Mouse (Mus musculus) kidney, embryonic 16.5 days (tissue): ENCODE results near the gene Ydjc. TPM values are rescaled to one million over a fixed set of nuclear protein-coding genes. Genes with fewer than 3 reads are reported as not detected.

Source experiments
- ATAC-seq: fragments of 200-750 bp; cut with Nextera tagmentation; 2 replicates; pipeline ENCODE4 v1.8.0; 2017; ENCODE audit warnings: moderate TSS enrichment; ENCODE audit not compliant: low FRiP score, low TSS enrichment
- H3K27ac ChIP-seq: fragments of 300-500 bp; sonication (generic); 2 replicates; pipeline ENCODE4 v1.5.1; 2014; ENCODE audit warnings: low read length
- H3K27me3 ChIP-seq: fragments of 300-500 bp; sonication (generic); 2 replicates; pipeline ENCODE4 v1.6.1; 2014; ENCODE audit warnings: low read length, control low read depth, mixed read lengths; ENCODE audit not compliant: insufficient read depth
- H3K36me3 ChIP-seq: fragments of 300-500 bp; sonication (generic); 2 replicates; pipeline ENCODE4 v1.6.1; 2014; ENCODE audit warnings: low read length, control low read depth, mixed read lengths; ENCODE audit not compliant: insufficient read depth
- H3K4me1 ChIP-seq: fragments of 300-500 bp; sonication (generic); 2 replicates; pipeline ENCODE4 v1.6.1; 2014; ENCODE audit warnings: low read length, control low read depth, mixed read lengths; ENCODE audit not compliant: insufficient read depth
- H3K4me2 ChIP-seq: fragments of 300-500 bp; sonication (generic); replicated peaks from 2 replicates; pipeline ENCODE4 v1.6.1; 2014; ENCODE audit warnings: low read depth, low read length
- H3K4me3 ChIP-seq: fragments of 300-500 bp; sonication (generic); 2 replicates; pipeline ENCODE4 v1.5.1; 2014; ENCODE audit warnings: mild to moderate bottlenecking, low read length
- H3K9ac ChIP-seq: fragments of 300-500 bp; sonication (generic); replicated peaks from 2 replicates; pipeline ENCODE4 v1.6.1; 2014; ENCODE audit warnings: low read length
- H3K9me3 ChIP-seq: fragments of 300-500 bp; sonication (generic); 2 replicates; pipeline ENCODE4 v1.6.1; 2016; ENCODE audit warnings: low read length, control low read depth
- WGBS: fragments of 180-500 bp; shearing (Covaris S2); extraction: QIAGEN DNeasy Blood & Tissue Kit; methylation state at CpG from one replicate; pipeline ENCODE4 v1.1.7; 2014; 5-methylcytosine and 5-hydroxymethylcytosine counted together
- polyA plus RNA-seq: library from polyadenylated mRNA; unstranded; fragments of >200 nt; fragmentation: Nextera tagmentation; extraction: Ambion mirVana; gene quantifications from 2 replicates; pipeline ENCODE4 v1.2.1, GENCODE M21; 2015

Ydjc gene
- polyA plus RNA-seq, 1 experiment from 2014 or later: 7.2 TPM

DNA sequence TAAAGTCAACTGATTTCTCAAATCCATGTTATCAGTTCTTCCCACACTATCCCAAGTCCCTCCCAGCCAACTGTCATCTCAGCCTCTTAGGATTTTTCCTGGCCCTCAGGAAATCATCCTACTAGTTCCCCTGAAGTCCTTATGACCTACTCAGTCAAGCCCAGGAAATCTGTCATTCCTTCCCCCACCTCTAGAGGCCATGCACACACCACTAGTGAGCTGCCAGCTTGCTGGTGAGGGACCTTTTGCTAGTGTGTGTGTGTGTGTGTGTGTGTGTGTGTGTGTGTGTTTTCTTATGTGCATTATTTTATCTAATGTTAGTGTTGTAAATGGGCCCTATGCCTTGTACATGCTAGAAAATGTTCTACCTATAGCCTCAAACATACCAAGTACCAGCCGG, 17.1 kb upstream of the Ydjc start:
- Histone ChIP-seq H3K27ac (no peak overlapping the region), H3K36me3 (peaks cover 3% of the 10 kb centered on the region; the same call in 1 of the 2 replicates), H3K9ac (no peak overlapping the region), H3K4me2 (no peak overlapping the region), H3K27me3 (no peaks in the 10 kb centered on the region), H3K4me1 (peaks cover 23% of the 10 kb centered on the region), H3K4me3 (no peak overlapping the region), H3K9me3 (no peaks in the 10 kb centered on the region)
- ATAC-seq: no peak
- WGBS: 96% methylated on average over 1 of the region's 1 CpGs

GRCm38 (mm10) chr16:17131191-17132088, 13.0 kb upstream of the Ydjc start:
- H3K4me2 ChIP-seq: peak overlapping the region; percentile 99
- H3K9me3 ChIP-seq: no peaks in the 10 kb centered on the region
- H3K9ac ChIP-seq: peak overlapping the region; percentile 73
- no peaks in the 10 kb centered on the region for H3K27me3 ChIP-seq
- H3K4me3 ChIP-seq: peak overlapping the region; percentile 87
- peak overlapping the region; percentile 55; the same call in 1 of the 2 replicates for H3K27ac ChIP-seq
- peaks cover 13% of the 10 kb centered on the region for H3K4me1 ChIP-seq
- no peak for ATAC-seq
- no peaks in the 10 kb centered on the region for H3K36me3 ChIP-seq
- 3% methylated on average over 43 of the region's 43 CpGs for WGBS

- Histone ChIP-seq H3K27me3 (no peaks in the 10 kb centered on the region), H3K9ac (peak within 1 kb of the TSS; percentile 73), H3K4me3 (peak within 1 kb of the TSS; percentile 87), H3K4me1 (peaks cover 13% of the 10 kb centered on the region), H3K36me3 (no peaks in the 10 kb centered on the region), H3K4me2 (peak within 1 kb of the TSS; percentile 99), H3K9me3 (no peaks in the 10 kb centered on the region), H3K27ac (peak within 1 kb of the TSS; percentile 57)
- WGBS: under 1% methylated on average over 47 of the region's 47 CpGs
- ATAC-seq: peak; percentile 99
These were observed 12.1 kb upstream of the Ydjc start, which contains the start of gene Sdf2l1 for GRCm38 (mm10) chr16:17132089-17132905. Gene Sdf2l1, minus strand, starts transcription at chr16:17132383.

DNA sequence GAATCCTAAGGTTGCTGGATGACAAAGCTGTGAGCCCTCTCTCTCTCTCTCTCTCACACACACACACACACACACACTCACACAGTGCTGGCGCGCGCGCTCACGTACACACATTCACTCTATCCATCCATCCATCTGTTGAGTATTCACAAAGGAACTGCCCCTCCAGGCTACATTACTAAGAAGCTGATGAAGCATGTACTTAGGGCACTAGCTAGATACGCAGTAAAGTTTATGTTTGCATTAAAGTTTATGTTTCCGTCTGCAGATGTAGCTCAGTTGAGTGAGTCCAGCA, 11.6 kb upstream of the Ydjc start:
- Histone ChIP-seq H3K9ac (peak overlapping the region; percentile 64), H3K4me3 (peak overlapping the region; percentile 87), H3K27ac (peak overlapping the region; percentile 57; the same call in 1 of the 2 replicates), H3K4me1 (peaks cover 13% of the 10 kb centered on the region), H3K9me3 (no peaks in the 10 kb centered on the region), H3K36me3 (no peaks in the 10 kb centered on the region), H3K4me2 (peak overlapping the region; percentile 99), H3K27me3 (no peaks in the 10 kb centered on the region)
- WGBS: 20% methylated on average over 7 of the region's 7 CpGs
- 0 out of 2 replicates have a peak, but pooled peaks have one; percentile 10 for ATAC-seq

GRCm38 (mm10) chr16:17137355-17137754, 7.1 kb upstream of the Ydjc start:
- WGBS: 84% methylated on average over 15 of the region's 15 CpGs
- no peak for ATAC-seq
- Histone ChIP-seq H3K4me2 (no peak overlapping the region), H3K36me3 (no peaks in the 10 kb centered on the region), H3K27me3 (no peaks in the 10 kb centered on the region), H3K27ac (no peak overlapping the region), H3K4me3 (no peak overlapping the region), H3K4me1 (peaks cover 6% of the 10 kb centered on the region), H3K9me3 (no peaks in the 10 kb centered on the region), H3K9ac (no peak overlapping the region)

GRCm38 (mm10) chr16:17146772-17147235, 2.4 kb downstream of the Ydjc start, which contains the start of gene Ccdc116:
Gene Ccdc116, minus strand, starts transcription at chr16:17147229.
- Histone ChIP-seq H3K27ac (no peak within 1 kb of the TSS), H3K9me3 (no peaks in the 10 kb centered on the region), H3K4me1 (peaks cover 11% of the 10 kb centered on the region), H3K36me3 (peaks cover 1% of the 10 kb centered on the region; the same call in 1 of the 2 replicates), H3K4me3 (peak within 1 kb of the TSS; percentile 70), H3K9ac (peak within 1 kb of the TSS; percentile 59), H3K27me3 (no peaks in the 10 kb centered on the region), H3K4me2 (peak within 1 kb of the TSS; percentile 94)
- ATAC-seq: peak; percentile 87
- WGBS: 0% methylated on average over 34 of the region's 34 CpGs

DNA sequence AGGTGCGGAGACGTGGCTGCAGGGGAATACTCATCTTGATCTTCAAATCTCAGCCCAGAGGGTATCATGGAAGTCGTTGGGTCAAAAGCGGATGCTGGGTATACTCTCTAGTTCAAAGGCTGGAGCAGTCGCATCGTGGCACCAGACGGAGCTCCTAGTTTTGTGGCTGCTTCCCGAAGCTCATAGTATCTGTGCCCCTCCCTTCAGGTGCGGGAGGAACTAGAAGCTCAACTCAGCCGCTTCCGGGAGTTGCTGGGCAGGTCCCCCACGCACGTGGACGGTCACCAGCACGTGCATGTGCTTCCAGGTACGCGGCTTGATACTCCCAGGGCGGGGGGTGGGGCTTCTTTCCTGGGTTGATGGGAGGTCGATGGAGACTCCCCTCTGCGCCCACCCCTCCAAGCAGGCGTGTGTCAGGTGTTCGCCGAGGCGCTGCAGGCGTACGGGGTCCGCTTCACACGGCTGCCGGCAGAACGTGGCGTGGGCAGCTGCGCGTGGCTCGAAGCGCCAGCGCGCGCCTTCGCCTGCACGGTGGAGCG, 3.0 kb downstream of the Ydjc start:
- H3K9ac ChIP-seq: peak overlapping the region; percentile 59
- peak overlapping the region; percentile 94 for H3K4me2 ChIP-seq
- WGBS: 2% methylated on average over 41 of the region's 41 CpGs
- peak overlapping the region; percentile 70 for H3K4me3 ChIP-seq
- H3K27me3 ChIP-seq: no peaks in the 10 kb centered on the region
- H3K9me3 ChIP-seq: no peaks in the 10 kb centered on the region
- peak; percentile 22; the same call in 1 of the 2 replicates for ATAC-seq
- no peak overlapping the region for H3K27ac ChIP-seq
- H3K36me3 ChIP-seq: peaks cover 8% of the 10 kb centered on the region; the same call in 1 of the 2 replicates
- peaks cover 11% of the 10 kb centered on the region for H3K4me1 ChIP-seq

GRCm38 (mm10) chr16:17148084-17148483, 3.7 kb downstream of the Ydjc start:
- Histone ChIP-seq H3K4me3 (peak overlapping the region; percentile 70), H3K27ac (no peak overlapping the region), H3K4me2 (peak overlapping the region; percentile 94), H3K4me1 (peaks cover 11% of the 10 kb centered on the region), H3K9ac (peak overlapping the region; percentile 59), H3K36me3 (peaks cover 14% of the 10 kb centered on the region; the same call in 1 of the 2 replicates), H3K9me3 (no peaks in the 10 kb centered on the region), H3K27me3 (no peaks in the 10 kb centered on the region)
- WGBS: 10% methylated on average over 16 of the region's 16 CpGs
- ATAC-seq: peak; percentile 5; the same call in 1 of the 2 replicates

- Histone ChIP-seq H3K36me3 (peaks cover 28% of the 10 kb centered on the region), H3K9ac (no peak overlapping the region), H3K27ac (no peak overlapping the region), H3K4me3 (no peak overlapping the region), H3K4me1 (peaks cover 11% of the 10 kb centered on the region), H3K27me3 (no peaks in the 10 kb centered on the region), H3K4me2 (no peak overlapping the region), H3K9me3 (no peaks in the 10 kb centered on the region)
- no peak for ATAC-seq
- WGBS: 80% methylated on average over 7 of the region's 7 CpGs
These were observed 6.3 kb downstream of the Ydjc start for GRCm38 (mm10) chr16:17150520-17151258.
